Mouse (Mus musculus) C2C12 (cell line): Measurements from ENCODE around the gene Lin28a. TPM values are rescaled to one million over a fixed set of nuclear protein-coding genes. Genes with fewer than 3 reads are reported as not detected.
"Not testable (repeated sequence)": the region's sequence is repeated elsewhere in the genome, so short reads cannot be mapped to it uniquely, and the experiment has no call there.

Experiments used
- H3K27me3 ChIP-seq: one replicate; pipeline ENCODE4 v1.6.1; 2011; ENCODE audit not compliant: control insufficient read depth, insufficient read depth, insufficient read length
- H3K36me3 ChIP-seq: one replicate; pipeline ENCODE4 v1.6.1; 2011; ENCODE audit not compliant: control insufficient read depth, insufficient read depth
- H3K4me3 ChIP-seq: one replicate; pipeline ENCODE4 v1.5.1; 2011; ENCODE audit warnings: mild to moderate bottlenecking, control low read depth; ENCODE audit not compliant: poor library complexity, insufficient read depth, severe bottlenecking
- H3K79me2 ChIP-seq: one replicate; pipeline ENCODE4 v1.6.1; 2011; ENCODE audit not compliant: control insufficient read depth, insufficient read depth
- H3K79me3 ChIP-seq: one replicate; pipeline ENCODE4 v1.6.1; 2011; ENCODE audit warnings: low read depth, control low read depth
- H3ac ChIP-seq: one replicate; pipeline ENCODE3; 2011; ENCODE audit warnings: low read depth; ENCODE audit not compliant: control insufficient read depth, insufficient read length
- CEBPB ChIP-seq: IDR thresholded peaks from one replicate; pipeline ENCODE4 v1.6.1; 2011; ENCODE audit warnings: low read depth, mild to moderate bottlenecking, control low read depth, moderate library complexity
- CTCF ChIP-seq: IDR thresholded peaks from one replicate; pipeline ENCODE4 v1.5.1; 2011; ENCODE audit not compliant: control insufficient read depth, insufficient read depth, insufficient read length
- FOSL1 ChIP-seq: IDR thresholded peaks from one replicate; pipeline ENCODE4 v1.8.0; 2011; ENCODE audit warnings: mild to moderate bottlenecking, low read length; ENCODE audit not compliant: poor library complexity, insufficient read depth, severe bottlenecking
- MAX ChIP-seq: IDR thresholded peaks from one replicate; pipeline ENCODE4 v1.6.1; 2011; ENCODE audit warnings: mild to moderate bottlenecking, control low read depth
- MYOD1 ChIP-seq: IDR thresholded peaks from one replicate; pipeline ENCODE4 v1.6.1; 2011; ENCODE audit warnings: low read depth; ENCODE audit not compliant: control insufficient read depth, insufficient read length
- MYOG ChIP-seq: IDR thresholded peaks from one replicate; pipeline ENCODE4 v1.6.1; 2011; ENCODE audit not compliant: control insufficient read depth, insufficient read length; ENCODE audit errors: extremely low read depth
- USF1 ChIP-seq: IDR thresholded peaks from one replicate; pipeline ENCODE4 v1.6.1; 2011; ENCODE audit warnings: low read depth, mild to moderate bottlenecking, control low read depth, moderate library complexity
- polyA plus RNA-seq: library from polyadenylated mRNA; unstranded; fragments of >200 nt; fragmentation: generic; extraction: Trizol; gene quantifications from one replicate; pipeline ENCODE4 v1.2.1, GENCODE M21; 2012; ENCODE audit warnings: missing spikeins

Gene Lin28a
- polyA plus RNA-seq, 1 experiment, result not detected

DNA sequence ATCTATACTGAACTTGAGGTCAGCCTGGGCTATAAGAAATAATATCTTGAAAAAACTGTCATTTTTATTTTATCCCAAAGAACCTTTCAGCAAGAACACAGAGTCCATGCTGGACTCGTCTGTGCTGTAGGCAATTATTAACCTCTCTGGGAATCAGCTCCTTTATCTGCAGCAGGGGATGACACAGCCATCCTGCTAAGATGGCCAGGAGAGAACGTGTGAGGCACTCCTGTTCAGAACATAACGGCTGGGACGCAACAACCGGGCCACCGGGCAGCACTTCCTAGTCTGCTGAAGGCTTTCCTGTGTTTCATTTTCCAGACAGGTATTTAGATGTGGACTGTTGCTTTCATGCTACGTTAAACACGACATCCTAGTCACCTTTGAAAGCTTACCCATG lies 23.9 kb downstream of the Lin28a start:
- no peaks in the 10 kb centered on the region for H3K79me3 ChIP-seq
- H3K79me2 ChIP-seq, result peaks cover 9% of the 10 kb centered on the region
- no peak overlapping the region for H3ac ChIP-seq
- H3K36me3 ChIP-seq, result peaks cover 41% of the 10 kb centered on the region
- H3K4me3 ChIP-seq, result no peak overlapping the region
- no peaks in the 10 kb centered on the region for H3K27me3 ChIP-seq
- TF ChIP-seq CTCF (no peak), CEBPB (no peak)

- Histone ChIP-seq H3K27me3 (no peaks in the 10 kb centered on the region), H3K79me2 (no peaks in the 10 kb centered on the region), H3ac (no peak overlapping the region), H3K36me3 (peaks cover 51% of the 10 kb centered on the region), H3K4me3 (no peak overlapping the region), H3K79me3 (no peaks in the 10 kb centered on the region)
- TF ChIP-seq MAX (no peak), CEBPB (no peak), CTCF (no peak), MYOG (no peak), MYOD1 (no peak)
Measured at GRCm38 (mm10) chr4:133991087-133991660, 27.5 kb downstream of the Lin28a start.

DNA sequence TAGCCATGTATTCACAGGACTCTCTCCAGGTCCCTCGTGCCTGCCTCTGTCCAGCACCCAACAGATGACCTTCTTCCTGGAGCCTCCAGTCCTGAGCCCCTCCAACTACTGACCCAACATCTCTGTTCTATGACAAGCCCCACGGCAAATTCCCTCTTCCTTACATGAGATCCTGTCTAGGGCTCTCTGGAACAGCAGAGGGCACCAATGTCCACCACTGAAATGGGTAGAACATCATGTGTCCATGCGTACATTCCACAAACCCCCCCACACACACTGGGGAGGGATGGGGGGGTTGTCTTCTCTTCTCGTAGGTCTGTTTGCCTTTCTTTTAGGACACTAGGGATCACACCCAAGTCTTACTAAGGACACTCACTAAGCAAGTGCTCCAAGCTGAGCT lies 28.6 kb downstream of the Lin28a start:
- peaks cover 53% of the 10 kb centered on the region for H3K36me3 ChIP-seq
- H3K79me3 ChIP-seq, result no peaks in the 10 kb centered on the region
- no peaks in the 10 kb centered on the region for H3K27me3 ChIP-seq
- TF ChIP-seq FOSL1 (no peak), MYOD1 (no peak), CEBPB (no peak), CTCF (no peak), USF1 (no peak), MYOG (no peak), MAX (no peak)
- H3ac ChIP-seq, result no peak overlapping the region
- H3K4me3 ChIP-seq, result no peak overlapping the region
- no peaks in the 10 kb centered on the region for H3K79me2 ChIP-seq

DNA sequence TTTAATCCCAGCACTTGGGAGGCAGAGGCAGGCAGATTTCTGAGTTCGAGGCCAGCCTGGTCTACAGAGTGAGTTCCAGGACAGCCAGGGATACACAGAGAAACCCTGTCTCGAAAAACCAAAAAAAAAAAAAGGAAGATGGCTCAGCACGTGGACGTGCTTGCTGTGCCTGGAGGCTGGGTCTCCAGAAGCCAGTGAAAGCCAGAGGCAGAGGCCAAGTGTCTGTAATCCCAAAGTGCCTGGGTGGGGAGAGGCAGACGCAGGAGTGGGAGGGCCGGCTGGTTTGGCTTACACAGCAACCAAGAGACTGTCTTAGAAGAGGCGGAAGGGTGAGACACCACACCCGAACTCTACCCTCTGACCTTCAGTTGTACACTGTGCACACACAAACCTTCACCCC lies 30.4 kb downstream of the Lin28a start:
- H3ac ChIP-seq, H3K79me2 ChIP-seq, H3K27me3 ChIP-seq, H3K79me3 ChIP-seq, H3K4me3 ChIP-seq: not testable (repeated sequence)
- H3K36me3 ChIP-seq, result peaks cover 50% of the 10 kb centered on the region

- no peaks in the 10 kb centered on the region for H3K79me2 ChIP-seq
- TF ChIP-seq FOSL1 (no peak), MAX (no peak), CTCF (no peak), MYOD1 (no peak), MYOG (no peak), CEBPB (no peak), USF1 (no peak)
- peaks cover 19% of the 10 kb centered on the region for H3K36me3 ChIP-seq
- H3K27me3 ChIP-seq, result no peaks in the 10 kb centered on the region
- no peak overlapping the region for H3ac ChIP-seq
- no peaks in the 10 kb centered on the region for H3K79me3 ChIP-seq
- H3K4me3 ChIP-seq, result no peak overlapping the region
Measured at GRCm38 (mm10) chr4:133982936-133983335, 35.7 kb downstream of the Lin28a start.

DNA sequence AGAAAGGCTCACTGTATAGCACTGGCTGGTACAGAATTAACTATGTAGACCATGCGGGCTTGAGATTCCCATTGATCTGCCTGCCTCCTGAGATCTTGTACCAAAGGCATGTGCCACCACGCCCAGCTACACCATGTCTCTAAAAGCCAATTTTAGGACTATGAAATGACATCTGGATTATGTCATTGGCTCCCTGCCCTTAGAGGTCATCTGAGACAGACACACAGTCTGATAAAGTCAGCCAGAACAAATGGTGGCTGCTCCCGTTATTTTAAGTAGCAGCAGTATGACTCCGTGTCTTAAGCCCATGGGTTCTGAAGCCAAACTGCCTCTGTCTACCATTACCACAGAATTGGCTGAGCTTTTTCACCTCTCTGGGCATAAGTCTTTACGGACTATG lies 38.1 kb downstream of the Lin28a start:
- Histone ChIP-seq H3K79me3 (no peaks in the 10 kb centered on the region), H3K4me3 (no peak overlapping the region), H3ac (no peak overlapping the region), H3K27me3 (no peaks in the 10 kb centered on the region), H3K36me3 (peaks cover 14% of the 10 kb centered on the region), H3K79me2 (no peaks in the 10 kb centered on the region)
- no peak for TF ChIP-seq CEBPB
- no peak for TF ChIP-seq MYOD1
- TF ChIP-seq CTCF, result no peak
- no peak for TF ChIP-seq MAX
- TF ChIP-seq USF1, result no peak
